7 mouse cellular contexts compared by ENCODE assay signal in the genomic region with DNA sequence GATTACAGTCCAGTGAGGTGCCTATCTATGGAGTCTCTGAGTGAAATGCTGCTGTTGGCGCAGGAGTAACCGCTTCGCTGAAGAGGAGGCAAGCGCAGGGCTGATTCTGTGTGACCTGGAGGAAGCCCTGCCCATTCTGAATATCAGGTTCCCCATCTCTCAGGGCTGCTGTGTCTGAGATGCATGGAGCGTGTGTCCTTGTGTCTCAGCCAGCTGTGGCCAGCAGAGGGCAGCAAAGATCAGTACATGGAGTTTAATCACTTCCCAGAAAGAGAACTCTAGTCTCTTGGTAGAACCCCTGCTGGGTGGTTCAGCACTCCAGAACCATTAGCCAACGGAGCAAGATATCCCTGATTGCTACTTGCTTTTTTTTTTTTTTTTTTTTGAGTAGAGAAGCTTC. TPM values are rescaled to one million over a fixed set of nuclear protein-coding genes. Genes with fewer than 3 reads are reported as not detected.
DNase-seq lines count a peak whose midpoint lies in the region; ATAC-seq lines count a peak whose summit lies in the region.

No protein-coding gene starts in this region.

- ATAC-seq in activated CD4-positive, CD25-positive, alpha-beta regulatory T cell, adult 4 months = peak; percentile 60
- ATAC-seq in midbrain, embryonic 16.5 days = no peak

- 2% methylated on average over 6 of the region's 6 CpGs for WGBS in midbrain, embryonic 16.5 days

- 0 out of 2 replicates have a peak overlapping the region, but pooled peaks have one; percentile 30 for H3K9ac ChIP-seq in midbrain, embryonic 16.5 days (ENCODE audit: low read depth, low read length)

- no peaks in the 10 kb centered on the region for H3K9me3 ChIP-seq in midbrain, embryonic 16.5 days (replicated peaks; ENCODE audit: control insufficient read depth, low read length, poor library complexity, severe bottlenecking)

- intact Hi-C loops in left cerebral cortex, postnatal 4 days (cut with DNase I) = loop anchor here (5.0 kb wide), 1 partner anchor 1913 kb away; a partner anchor contains a TSS

- peak; percentile 60 for DNase-seq in cerebellum, adult 9-11 months
- peak; percentile 76 to 91 for DNase-seq in frontal cortex, postnatal 14 days (ENCODE audit: low spot score in 2 of 2)
- peak; percentile 67 for DNase-seq in kidney, adult 11 months
- DNase-seq in left cerebral cortex, postnatal 4 days = peak; percentile 92
- DNase-seq in spleen, postnatal 14 days (ENCODE audit: low spot score in 2 of 2) = peak; percentile 45 to 69

- peaks cover 7% of the 10 kb centered on the region; the same call in 1 of the 2 replicates for H3K4me1 ChIP-seq in midbrain, embryonic 16.5 days (ENCODE audit: control insufficient read depth, insufficient read depth, low read length)

- no peak overlapping the region for H3K4me3 ChIP-seq in midbrain, embryonic 16.5 days (ENCODE audit: low read depth, low read length)

- peaks cover 8% of the 10 kb centered on the region for H3K27me3 ChIP-seq in midbrain, embryonic 16.5 days (ENCODE audit: control insufficient read depth, insufficient read depth, low read depth, low read length)

- H3K27ac ChIP-seq in midbrain, embryonic 16.5 days (ENCODE audit: low read length) = no peak overlapping the region

- H3K4me2 ChIP-seq in midbrain, embryonic 16.5 days (ENCODE audit: low read length) = no peak overlapping the region

- no peaks in the 10 kb centered on the region for H3K36me3 ChIP-seq in midbrain, embryonic 16.5 days (ENCODE audit: control insufficient read depth, insufficient read depth, low read length)

RNA-seq across cellular contexts. Expression of a gene that starts 57.3 kb away (rescaled TPM):
- 10 to 100 TPM; 19.4 to 24.6 TPM for polyA plus RNA-seq in activated CD4-positive, CD25-positive, alpha-beta regulatory T cell, adult 4 months (2017; shearing (Covaris generic))
- 10 to 100 TPM; 44.0 to 44.3 TPM for total RNA-seq in left cerebral cortex, postnatal 4 days (2021)
- polyA plus RNA-seq in midbrain, embryonic 16.5 days (2015; fragmentation: Nextera tagmentation; extraction: Ambion mirVana) = 38.7 and 39.6 TPM in 2 replicates
